Mouse (Mus musculus) layer of hippocampus, adult 6 months (tissue): Measurements from ENCODE around the gene Hist1h2bh. TPM values are rescaled to one million over a fixed set of nuclear protein-coding genes. Genes with fewer than 3 reads are reported as not detected.

ENCODE experiments used
- long read RNA-seq, 2 experiments: library from polyadenylated mRNA; unstranded; transcript quantifications; one replicate each; pipeline ENCODE4 v2.0.0; 2019 to 2020
- polyA plus RNA-seq: library from polyadenylated mRNA; unstranded; fragments of <200 nt; fragmentation: Nextera tagmentation; gene quantifications from 2 replicates; pipeline ENCODE4 v1.2.3, GENCODE M21; 2021

The Hist1h2bh gene
- polyA plus RNA-seq, result 0.20 and 0.25 TPM in 2 replicates
- long read RNA-seq, experiment 1, partial matches to known transcripts, result 0 of 1 reads
- long read RNA-seq, experiment 1, other reads (novel, unspliced or antisense), result 0 of 1 reads
- long read RNA-seq, experiment 2, partial matches to known transcripts, result 0 of 2 reads
- long read RNA-seq, experiment 2, other reads (novel, unspliced or antisense), result 0 of 2 reads

GRCm38 (mm10) chr13:23542999-23543607 is at the start of gene Hist1h2bh:
Gene Hist1h2bh (minus strand): TSS chr13:23543392.

GRCm38 (mm10) chr13:23581408-23582218 is 38.4 kb upstream of the Hist1h2bh start, which contains the start of gene Hist1h4d:
Gene Hist1h4d (plus strand): TSS chr13:23581598.

GRCm38 (mm10) chr13:23575271-23575851 is 32.2 kb upstream of the Hist1h2bh start, which contains the start of gene Hist1h3d:
Gene Hist1h3d (plus strand): TSS chr13:23575763.

GRCm38 (mm10) chr13:23573898-23574524 is 30.8 kb upstream of the Hist1h2bh start, which contains the start of the genes Hist1h2bf and Hist1h2ad:
Gene Hist1h2bf (minus strand): TSS chr13:23574196.
Gene Hist1h2ad (plus strand): TSS chr13:23574381.

GRCm38 (mm10) chr13:23571022-23571503 is 27.9 kb upstream of the Hist1h2bh start, which contains the start of the genes Hist1h2ae and Hist1h2bg:
Gene Hist1h2ae (minus strand): TSS chr13:23571220.
Gene Hist1h2bg (plus strand): TSS chr13:23571396.

GRCm38 (mm10) chr13:23561883-23562659 is 18.9 kb upstream of the Hist1h2bh start, which contains the start of gene Hist1h3e:
Gene Hist1h3e (minus strand): TSS chr13:23562369.

GRCm38 (mm10) chr13:23552962-23553361 is 9.8 kb upstream of the Hist1h2bh start, which contains the start of gene Hist1h1d:
Gene Hist1h1d (plus strand): TSS chr13:23553262.

GRCm38 (mm10) chr13:23551146-23551834 is 8.1 kb upstream of the Hist1h2bh start, which contains the start of gene Hist1h4f:
Gene Hist1h4f (minus strand): TSS chr13:23551648.

GRCm38 (mm10) chr13:23543965-23544786 is 984 bp upstream of the Hist1h2bh start, which contains the start of gene Hist1h3f:
Gene Hist1h3f (plus strand): TSS chr13:23544052.

GRCm38 (mm10) chr13:23535137-23536075 is 7.8 kb downstream of the Hist1h2bh start, which contains the start of gene Hist1h3g:
Gene Hist1h3g (plus strand): TSS chr13:23535422.

GRCm38 (mm10) chr13:23533560-23534367 is 9.4 kb downstream of the Hist1h2bh start, which contains the start of gene Hist1h2af:
Gene Hist1h2af (plus strand): TSS chr13:23533906.

GRCm38 (mm10) chr13:23530901-23531875 is 12.0 kb downstream of the Hist1h2bh start, which contains the start of gene Hist1h4h:
Gene Hist1h4h (plus strand): TSS chr13:23531050.

